Mouse (Mus musculus) activated CD4-positive, CD25-positive, alpha-beta regulatory T cell, adult 9 weeks (primary cell): ENCODE results near the gene Rhof. TPM values are rescaled to one million over a fixed set of nuclear protein-coding genes. Genes with fewer than 3 reads are reported as not detected.

Experiments used
- polyA plus RNA-seq: library from polyadenylated mRNA; unstranded; fragments of 100-300 nt; shearing (Covaris generic); gene quantifications from one replicate; pipeline ENCODE4 v1.2.1, GENCODE M21; 2017

The Rhof gene
- polyA plus RNA-seq: 271 TPM

GRCm38 (mm10) chr5:123132308-123133071 is at the start of gene Rhof:
Gene Rhof (minus strand): TSS chr5:123132692.

GRCm38 (mm10) chr5:123169284-123169683 is 36.8 kb upstream of the Rhof start, which contains the start of gene Psmd9:
Gene Psmd9 (plus strand): TSS chr5:123169413.

GRCm38 (mm10) chr5:123142161-123143157 is 10.0 kb upstream of the Rhof start, which contains the start of gene Setd1b:
Gene Setd1b (plus strand): TSS chr5:123142193.

GRCm38 (mm10) chr5:123068115-123068514 is 64.4 kb downstream of the Rhof start, which contains the start of gene Tmem120b:
Gene Tmem120b (plus strand): TSS chr5:123068415.

Other genes with a start within 250 kb of the Rhof start
- 50.8 TPM for gene Kdm2b, start 142.9 kb downstream of the Rhof start, polyA plus RNA-seq
- gene Orai1, start 117.6 kb downstream of the Rhof start, polyA plus RNA-seq: 12.2 TPM
- 0.84 TPM for gene Morn3, start 85.7 kb downstream of the Rhof start, polyA plus RNA-seq
- gene Tmem120b, start 64.3 kb downstream of the Rhof start, polyA plus RNA-seq: 7.0 TPM
- gene Setd1b, start 9.5 kb upstream of the Rhof start, polyA plus RNA-seq: 2.8 TPM
- gene Psmd9, start 36.7 kb upstream of the Rhof start, polyA plus RNA-seq: 57.3 TPM
- gene Hpd, start 50.0 kb upstream of the Rhof start, polyA plus RNA-seq: not detected
- 3.5 TPM for gene Wdr66, start 119.4 kb upstream of the Rhof start, polyA plus RNA-seq
- gene Bcl7a, start 211.1 kb upstream of the Rhof start, polyA plus RNA-seq: 8.6 TPM